Mouse (Mus musculus) T-helper 2 cell (primary cell): Measurements from ENCODE around the gene Aldh3a2.

Experiments
- in situ Hi-C: fragments of 300-600 bp; cut with MboI, MseI; formaldehyde crosslinking; loops from one replicate; pipeline ENCODE4 v1.15.1; 2025; ENCODE audit warnings: high pct_unique_total_duplicates

The Aldh3a2 gene

GRCm38 (mm10) chr11:61175778-61176177, 91.5 kb downstream of the Aldh3a2 start:
- in situ Hi-C loops = loop anchor here (10.0 kb wide), 1 partner anchor 241 kb away; the partner anchor contains the start of gene Map2k3

GRCm38 (mm10) chr11:61174821-61175658, 92.2 kb downstream of the Aldh3a2 start, which contains the start of gene Usp22:
Gene Usp22, minus strand, starts transcription at chr11:61175055.
- in situ Hi-C loops = loop anchor here (10.0 kb wide), 1 partner anchor 240 kb away; the partner anchor contains the start of gene Map2k3

GRCm38 (mm10) chr11:61174291-61174820, 92.9 kb downstream of the Aldh3a2 start:
- in situ Hi-C loops = loop anchor here (10.0 kb wide), 1 partner anchor 240 kb away; the partner anchor contains the start of gene Map2k3

GRCm38 (mm10) chr11:61173477-61173876, 93.8 kb downstream of the Aldh3a2 start:
- in situ Hi-C loops = loop anchor here (10.0 kb wide), 1 partner anchor 239 kb away; the partner anchor contains the start of gene Map2k3
